Mouse (Mus musculus) 3134 (cell line): ENCODE data around the gene 4930412O13Rik.

Experiments
- DNase-seq: peaks from one replicate; pipeline ENCODE4 v3.0.0-alpha.2; 2011; ENCODE audit warnings: low spot score; ENCODE audit not compliant: insufficient read length; ENCODE audit errors: extremely low read depth

Gene 4930412O13Rik

DNA sequence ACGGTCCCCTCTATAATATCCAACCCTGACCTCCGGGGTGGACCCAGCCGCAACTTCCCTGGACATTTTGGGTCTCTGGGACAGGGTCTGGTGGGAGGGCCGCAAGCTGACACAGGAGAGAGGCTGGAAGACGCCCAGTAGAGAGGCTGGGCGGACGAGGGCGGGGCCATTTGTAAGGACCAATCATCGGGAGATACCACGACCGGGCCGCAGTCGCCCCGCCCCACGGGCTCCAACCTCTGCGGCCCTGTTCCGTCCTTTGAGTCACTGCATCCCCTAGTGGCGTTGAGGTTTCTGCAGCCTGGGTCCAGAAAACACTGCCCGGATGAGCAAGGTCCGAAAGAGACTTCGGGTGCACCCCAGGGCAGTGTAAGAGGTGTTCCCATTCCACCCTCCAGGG is 1.6 kb upstream of the 4930412O13Rik start:
- peak; percentile 97 for DNase-seq

GRCm38 (mm10) chr2:9880271-9880670 is 781 bp upstream of the 4930412O13Rik start:
- DNase-seq, result no peak

DNA sequence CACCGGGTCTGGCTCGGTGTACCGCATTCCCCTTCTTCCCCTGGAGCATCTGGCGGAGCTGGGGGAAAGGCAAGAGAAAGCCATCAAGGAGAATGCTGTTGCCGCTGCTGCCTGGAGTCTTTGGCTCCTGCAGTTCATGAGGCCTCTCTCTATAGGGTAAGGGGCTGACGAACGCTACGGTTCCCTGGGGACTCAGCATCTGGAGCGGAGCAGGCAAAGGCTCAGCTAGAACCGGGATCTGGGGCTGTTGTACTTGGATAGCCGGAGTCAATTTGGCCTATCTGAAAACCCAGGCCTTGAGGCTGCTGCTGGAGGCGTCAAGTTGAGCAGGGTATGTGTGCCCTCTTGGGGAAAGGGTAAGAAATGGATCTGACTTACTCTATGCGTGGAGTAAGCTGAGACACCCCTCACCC is 565 bp downstream of the 4930412O13Rik start:
- peak; percentile 80 for DNase-seq

- peak; percentile 79 for DNase-seq
Measured at GRCm38 (mm10) chr2:9882371-9882925, 1.4 kb downstream of the 4930412O13Rik start.

DNA sequence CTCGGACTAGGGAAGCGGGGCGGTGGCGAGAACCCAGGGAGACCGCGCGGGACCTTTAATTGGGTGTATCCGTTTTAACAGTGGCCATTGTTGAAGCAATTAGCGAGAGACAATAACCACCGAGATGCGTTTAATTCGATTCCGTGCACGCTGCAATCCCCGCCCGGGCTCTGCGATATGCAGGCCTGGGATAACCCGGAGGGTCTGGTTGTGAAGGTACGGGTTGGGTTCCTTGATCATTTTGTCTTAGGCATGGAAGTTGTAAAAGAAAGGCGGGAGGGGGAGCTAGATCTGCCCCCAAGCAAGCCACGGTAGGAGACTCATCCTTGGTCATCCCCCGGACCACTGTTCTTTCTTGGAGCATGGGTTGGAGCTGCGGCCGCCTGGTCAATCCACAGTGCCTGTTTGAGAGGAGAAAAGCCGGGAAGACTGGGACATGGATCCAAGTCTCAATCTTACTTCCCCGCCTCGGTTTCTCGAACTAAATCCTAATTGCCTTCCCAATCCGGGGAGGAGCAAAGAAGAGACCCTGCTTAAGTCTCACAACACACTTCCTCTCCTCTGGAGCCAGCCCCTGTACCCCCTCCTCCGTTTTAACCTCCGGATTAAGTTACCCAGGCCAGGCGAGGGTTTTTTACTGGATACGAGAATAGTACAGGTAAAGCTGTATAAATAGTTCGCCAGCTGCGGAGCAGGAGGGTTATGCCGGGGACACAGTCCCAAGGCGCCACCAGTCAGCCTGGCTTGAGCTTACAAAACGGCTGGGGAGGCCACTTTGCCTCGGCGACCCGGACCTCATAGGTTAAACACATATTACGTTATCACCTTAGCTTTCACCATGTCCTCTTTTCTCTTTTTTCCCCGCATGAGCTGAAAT is 2.1 kb downstream of the 4930412O13Rik start:
- peak; percentile 65 for DNase-seq

GRCm38 (mm10) chr2:9883803-9884532 is 2.9 kb downstream of the 4930412O13Rik start:
- no peak for DNase-seq

- DNase-seq, result no peak
Measured at GRCm38 (mm10) chr2:9884533-9885216, 3.6 kb downstream of the 4930412O13Rik start.

- DNase-seq, result no peak
Measured at GRCm38 (mm10) chr2:9885217-9885770, 4.2 kb downstream of the 4930412O13Rik start.

- no peak for DNase-seq
Measured at GRCm38 (mm10) chr2:9886031-9886430, 5.0 kb downstream of the 4930412O13Rik start.

DNA sequence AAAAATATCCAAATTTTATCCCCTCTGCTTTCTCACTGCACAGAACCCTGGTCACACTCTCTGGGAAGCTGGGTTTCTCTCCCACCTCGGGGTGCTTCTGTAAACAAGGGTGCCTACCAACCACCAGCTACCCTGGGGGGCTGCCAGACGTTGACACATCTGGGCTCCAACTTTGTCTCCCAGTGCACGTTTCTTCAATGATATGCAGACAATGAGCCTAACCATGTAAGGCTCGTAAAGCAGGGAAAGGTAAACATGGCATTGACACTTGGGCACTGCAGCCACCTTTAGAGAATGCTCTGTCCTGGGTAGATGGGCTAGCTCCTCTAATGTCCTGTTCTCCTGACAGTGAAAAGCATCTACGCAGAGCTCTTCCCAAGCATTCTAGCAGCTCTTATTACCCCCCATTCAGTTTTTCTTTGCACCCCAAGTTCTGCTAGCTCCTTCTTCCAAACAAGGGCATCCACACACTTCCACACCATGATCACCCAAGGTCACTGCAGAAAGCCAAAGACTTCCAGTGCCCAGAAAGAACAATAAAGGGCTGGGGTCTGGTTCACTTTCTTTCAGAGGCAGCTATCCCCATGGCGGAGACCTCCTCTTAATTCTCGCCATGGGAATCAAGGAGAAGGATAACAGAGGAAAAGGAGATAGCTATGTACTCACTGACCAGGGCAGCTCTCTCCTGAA is 6.0 kb downstream of the 4930412O13Rik start:
- no peak for DNase-seq

GRCm38 (mm10) chr2:9887636-9888035 is 6.6 kb downstream of the 4930412O13Rik start:
- no peak for DNase-seq

- no peak for DNase-seq
Measured at GRCm38 (mm10) chr2:9888913-9889650, 8.0 kb downstream of the 4930412O13Rik start, which contains the start of gene 9230102O04Rik. TSS of gene 9230102O04Rik (minus strand) at chr2:9889540.

GRCm38 (mm10) chr2:9889651-9890183 is 8.7 kb downstream of the 4930412O13Rik start, which contains the start of gene Gata3:
TSS of gene Gata3 (minus strand) at chr2:9890034.
- no peak for DNase-seq

GRCm38 (mm10) chr2:9890251-9890650 is 9.2 kb downstream of the 4930412O13Rik start:
- no peak for DNase-seq

DNA sequence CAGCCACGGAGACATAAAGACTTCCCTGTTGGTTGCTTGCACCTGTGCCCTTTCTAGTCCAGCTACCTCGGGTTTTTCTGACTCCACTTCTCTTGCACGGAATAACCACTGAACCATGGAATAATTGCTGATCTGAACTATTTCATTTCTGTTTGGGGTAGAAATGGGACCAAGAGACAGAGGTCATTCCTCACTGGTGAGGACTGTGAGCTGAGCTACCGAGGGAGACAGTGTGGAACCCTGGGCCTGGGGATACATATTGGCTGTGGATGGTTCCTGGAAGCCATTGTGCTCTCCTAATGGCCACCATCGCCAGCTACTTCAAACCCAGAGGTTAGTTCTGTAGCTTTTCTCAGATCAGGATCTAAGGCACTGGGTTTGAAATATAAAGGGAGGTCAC is 9.9 kb downstream of the 4930412O13Rik start:
- no peak for DNase-seq

GRCm38 (mm10) chr2:9892541-9892940 is 11.5 kb downstream of the 4930412O13Rik start:
- no peak for DNase-seq

DNA sequence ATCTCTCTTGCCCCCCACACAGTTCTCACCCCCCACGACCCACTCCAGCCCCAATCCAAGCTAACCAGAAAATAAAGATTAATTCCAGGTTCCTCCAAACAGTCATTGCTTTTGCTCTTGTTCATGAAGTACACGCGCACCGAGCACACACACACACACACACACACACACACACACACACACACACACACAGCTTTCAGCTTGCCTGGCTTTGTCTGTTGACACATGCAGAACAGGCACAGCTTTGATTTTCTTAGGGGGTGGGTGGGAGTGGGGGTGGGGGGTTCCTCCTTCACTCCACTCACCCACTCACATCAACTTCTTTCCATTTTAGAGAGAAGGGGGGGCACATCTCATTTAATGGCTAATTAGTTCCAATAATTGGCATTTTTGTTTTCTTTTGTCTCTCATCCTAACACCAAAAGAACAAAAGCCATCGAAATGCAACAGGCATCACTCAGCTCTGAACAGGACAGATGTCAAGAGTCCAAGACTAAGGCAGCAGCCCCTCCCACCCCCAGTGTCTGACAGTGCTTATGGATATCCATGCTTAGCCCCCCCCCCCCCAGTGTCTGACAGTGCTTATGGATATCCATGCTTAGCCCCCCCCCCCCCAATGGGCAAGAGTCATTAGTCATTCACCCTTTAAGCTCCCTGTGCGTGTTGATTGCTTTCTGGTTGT is 12.4 kb downstream of the 4930412O13Rik start:
- DNase-seq, result no peak

DNA sequence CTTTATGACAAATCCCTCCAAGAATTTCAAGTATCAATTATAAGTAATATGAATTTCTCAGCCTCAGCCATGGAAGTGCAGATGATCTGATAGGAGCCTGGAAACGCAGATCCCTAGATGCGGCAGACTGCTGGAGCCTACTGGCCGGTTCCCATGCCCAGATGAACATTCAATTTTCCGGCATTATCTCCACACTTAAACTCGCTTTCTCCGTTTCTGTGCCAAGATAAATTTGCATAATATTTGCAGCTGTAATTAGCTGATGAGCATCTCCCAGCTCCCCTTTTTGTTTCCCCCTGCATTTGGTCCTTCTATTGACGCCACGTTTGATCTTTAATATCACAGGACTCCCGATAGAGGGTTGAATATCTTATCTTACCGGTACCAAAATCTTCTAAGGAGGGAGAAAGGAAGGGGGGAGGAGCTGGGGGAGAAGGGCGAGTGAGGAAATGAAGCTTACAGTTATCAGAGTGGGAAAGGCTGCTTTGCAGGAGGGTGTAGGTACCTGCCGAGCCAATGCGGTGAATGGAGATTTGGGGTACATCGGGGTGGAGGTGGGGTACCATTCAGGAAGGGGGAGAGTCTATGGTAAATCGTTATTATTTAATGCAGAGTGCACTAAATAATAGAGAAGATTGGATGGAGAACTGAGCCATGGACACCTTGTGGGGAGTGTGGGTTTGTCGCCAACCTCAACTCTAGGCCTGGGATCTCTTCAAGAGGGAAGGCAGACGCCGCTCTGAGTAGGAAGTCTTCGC is 14.0 kb downstream of the 4930412O13Rik start:
- DNase-seq, result no peak
